Mouse (Mus musculus) midbrain, embryonic 11.5 days (tissue): Measurements from ENCODE around the gene AA986860. TPM values are rescaled to one million over a fixed set of nuclear protein-coding genes. Genes with fewer than 3 reads are reported as not detected.

Experiments used
- ATAC-seq: fragments of 200-750 bp; cut with Nextera tagmentation; 2 replicates; pipeline ENCODE4 v1.8.0; 2017; ENCODE audit warnings: moderate TSS enrichment, moderate library complexity; ENCODE audit not compliant: low FRiP score
- DNase-seq: peaks from one replicate; pipeline ENCODE4 v3.0.0; 2015; ENCODE audit warnings: low spot score; ENCODE audit errors: missing footprints
- H3K27ac ChIP-seq: fragments of 300-500 bp; sonication (generic); 2 replicates; pipeline ENCODE4 v1.5.1; 2014; ENCODE audit warnings: low read depth, low read length
- H3K27me3 ChIP-seq: fragments of 300-500 bp; sonication (generic); 2 replicates; pipeline ENCODE4 v1.6.1; 2014; ENCODE audit warnings: mild to moderate bottlenecking, low read length, moderate library complexity, mixed read lengths; ENCODE audit not compliant: control insufficient read depth, insufficient read depth
- H3K36me3 ChIP-seq: fragments of 300-500 bp; sonication (generic); 2 replicates; pipeline ENCODE4 v1.6.1; 2014; ENCODE audit warnings: mild to moderate bottlenecking, low read length, moderate library complexity, mixed read lengths; ENCODE audit not compliant: control insufficient read depth, insufficient read depth
- H3K4me1 ChIP-seq: fragments of 300-500 bp; sonication (generic); 2 replicates; pipeline ENCODE4 v1.6.1; 2014; ENCODE audit warnings: low read length; ENCODE audit not compliant: control insufficient read depth, insufficient read depth
- H3K4me2 ChIP-seq: fragments of 300-500 bp; sonication (generic); 2 replicates; pipeline ENCODE4 v1.6.1; 2014; ENCODE audit warnings: mild to moderate bottlenecking, moderate library complexity
- H3K4me3 ChIP-seq: fragments of 300-500 bp; sonication (generic); 2 replicates; pipeline ENCODE4 v1.5.1; 2014; ENCODE audit warnings: low read depth, low read length
- H3K9ac ChIP-seq: fragments of 300-500 bp; sonication (generic); 2 replicates; pipeline ENCODE4 v1.6.1; 2014; ENCODE audit warnings: low read length
- H3K9me3 ChIP-seq: fragments of 300-500 bp; sonication (generic); 2 replicates; pipeline ENCODE4 v1.6.1; 2016; ENCODE audit warnings: low read length; ENCODE audit not compliant: control insufficient read depth
- WGBS: fragments of 180-500 bp; shearing (Covaris S2); extraction: QIAGEN DNeasy Blood & Tissue Kit; methylation state at CpG from one replicate; pipeline ENCODE4 v1.1.7; 2014; 5-methylcytosine and 5-hydroxymethylcytosine counted together
- polyA plus RNA-seq: library from polyadenylated mRNA; unstranded; fragments of >200 nt; fragmentation: Nextera tagmentation; extraction: Ambion mirVana; gene quantifications from 2 replicates; pipeline ENCODE4 v1.2.1, GENCODE M21; 2014

The AA986860 gene
- polyA plus RNA-seq, 1 experiment from 2014 or later = 0.37 TPM

DNA sequence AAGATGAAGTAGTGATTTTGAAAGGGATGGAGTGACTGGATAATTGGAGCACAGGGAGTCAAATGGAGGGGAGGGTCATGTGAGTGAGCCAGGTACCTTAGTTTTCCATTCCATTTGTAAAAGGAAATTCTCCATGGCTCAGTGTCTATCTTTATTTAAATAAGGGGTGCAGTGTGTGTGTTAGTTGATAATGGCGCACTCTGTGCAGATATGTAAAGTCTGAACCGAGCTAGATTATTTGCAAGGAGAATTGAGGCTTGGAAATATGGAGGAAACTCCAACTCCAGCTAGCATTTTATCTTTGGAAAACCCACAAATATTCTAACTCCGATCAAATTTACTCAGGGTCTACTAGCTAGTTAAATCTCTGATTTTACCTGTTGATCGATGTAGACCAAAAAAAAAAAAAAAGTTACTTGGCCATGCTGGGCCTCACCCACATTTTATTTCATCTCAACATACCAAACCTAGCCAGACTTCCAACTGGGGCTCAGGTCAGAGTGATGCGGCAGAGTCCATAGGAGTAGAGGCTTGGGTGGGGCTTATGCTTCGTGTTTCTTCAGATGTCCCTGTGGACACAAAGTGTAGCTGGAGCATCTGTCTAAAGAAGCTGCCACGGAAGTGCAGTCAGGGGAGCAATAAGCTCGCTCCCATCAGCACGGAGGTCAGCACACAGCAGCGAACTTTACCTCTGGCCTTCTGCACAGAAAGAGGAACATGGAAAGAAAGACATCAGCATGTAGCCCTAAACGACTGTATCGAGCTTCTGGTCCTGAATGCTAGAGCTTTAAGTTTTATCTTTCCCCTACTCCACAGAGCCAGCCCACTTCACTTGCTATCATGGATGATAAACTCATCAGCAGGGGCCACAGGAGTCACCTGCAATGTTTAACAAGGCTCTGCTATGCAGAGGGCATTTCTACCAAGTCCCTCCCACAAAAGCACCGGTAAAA is 1.2 kb downstream of the AA986860 start:
- no peak overlapping the region for H3K27ac ChIP-seq
- peak; percentile 72 for DNase-seq
- H3K4me1 ChIP-seq = peaks cover 4% of the 10 kb centered on the region; the same call in 1 of the 2 replicates
- no peaks in the 10 kb centered on the region for H3K27me3 ChIP-seq
- H3K9me3 ChIP-seq = no peaks in the 10 kb centered on the region
- no peaks in the 10 kb centered on the region for H3K36me3 ChIP-seq
- ATAC-seq = no peak
- H3K4me3 ChIP-seq = no peak overlapping the region
- no peak overlapping the region for H3K4me2 ChIP-seq
- 89% methylated on average over 13 of the region's 13 CpGs for WGBS
- no peak overlapping the region for H3K9ac ChIP-seq

DNA sequence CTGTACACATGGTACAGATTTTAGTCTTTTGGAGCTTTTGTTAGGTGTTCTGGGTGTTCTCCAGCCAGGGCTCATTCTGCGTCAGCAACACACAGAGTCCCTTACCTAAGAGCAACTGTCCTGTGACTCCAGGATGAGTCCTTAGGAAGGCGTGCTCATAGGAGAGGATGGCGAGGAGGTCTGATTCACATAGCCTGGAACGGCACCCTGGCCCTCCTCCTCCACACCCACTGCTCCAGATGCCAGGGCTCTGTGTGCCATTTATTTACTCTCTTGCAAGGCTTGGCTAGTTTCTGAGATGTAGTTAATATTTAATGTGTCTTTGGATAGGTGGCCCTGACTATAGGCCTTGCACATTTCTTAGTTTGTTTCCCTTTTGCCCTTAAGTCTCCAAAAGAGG is 1.9 kb downstream of the AA986860 start:
- Histone ChIP-seq H3K4me2 (no peak overlapping the region), H3K9me3 (no peaks in the 10 kb centered on the region), H3K9ac (no peak overlapping the region), H3K27me3 (no peaks in the 10 kb centered on the region), H3K36me3 (no peaks in the 10 kb centered on the region), H3K4me1 (peaks cover 4% of the 10 kb centered on the region; the same call in 1 of the 2 replicates), H3K27ac (no peak overlapping the region), H3K4me3 (no peak overlapping the region)
- WGBS = 91% methylated on average over 4 of the region's 4 CpGs
- DNase-seq (no peak), ATAC-seq (no peak)

DNA sequence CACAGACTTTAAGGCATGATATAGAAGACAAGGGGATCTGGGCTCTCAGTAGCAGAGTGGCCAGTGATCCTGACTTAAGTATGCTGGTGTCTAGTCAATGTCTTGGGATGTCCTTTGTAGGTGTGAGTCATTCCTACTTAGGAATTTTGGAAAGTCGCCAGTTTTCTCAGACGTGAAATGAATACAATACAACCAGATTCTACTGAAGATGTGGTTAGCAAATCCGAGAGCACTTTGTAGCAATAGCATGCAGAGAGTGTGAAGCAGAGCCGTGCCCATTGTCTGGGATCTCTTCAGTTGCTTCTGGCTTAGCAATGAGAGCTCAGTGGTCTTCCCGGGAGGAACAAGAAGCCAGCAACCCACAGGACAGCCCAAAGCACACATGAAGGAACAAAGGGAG is 2.7 kb downstream of the AA986860 start:
- Histone ChIP-seq H3K27me3 (no peaks in the 10 kb centered on the region), H3K4me3 (no peak overlapping the region), H3K4me1 (peaks cover 4% of the 10 kb centered on the region; the same call in 1 of the 2 replicates), H3K9ac (no peak overlapping the region), H3K4me2 (no peak overlapping the region), H3K9me3 (no peaks in the 10 kb centered on the region), H3K36me3 (no peaks in the 10 kb centered on the region), H3K27ac (no peak overlapping the region)
- WGBS = 73% methylated on average over 5 of the region's 5 CpGs
- DNase-seq (peak; percentile 77), ATAC-seq (no peak)

DNA sequence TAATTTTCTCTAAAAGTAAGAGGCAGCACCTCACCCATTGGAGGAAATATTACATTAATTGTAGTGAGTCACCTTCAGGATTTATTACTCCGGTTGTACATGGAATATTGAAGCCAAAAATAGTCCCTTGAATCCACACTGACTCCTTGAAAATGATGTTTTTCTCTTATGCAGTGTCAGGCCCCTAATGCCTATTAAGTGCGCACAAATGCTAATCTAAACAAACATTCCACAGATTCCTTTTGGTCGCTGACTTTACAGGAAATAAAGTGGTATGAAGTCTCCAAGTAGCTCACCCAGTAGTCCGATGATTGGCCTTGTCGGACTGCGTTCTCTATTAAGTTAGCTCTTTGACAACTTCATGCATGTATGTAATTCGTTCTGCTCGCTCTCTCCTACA is 3.1 kb downstream of the AA986860 start:
- Histone ChIP-seq H3K9ac (no peak overlapping the region), H3K9me3 (no peaks in the 10 kb centered on the region), H3K27me3 (no peaks in the 10 kb centered on the region), H3K4me1 (peaks cover 4% of the 10 kb centered on the region; the same call in 1 of the 2 replicates), H3K4me2 (no peak overlapping the region), H3K4me3 (no peak overlapping the region), H3K36me3 (no peaks in the 10 kb centered on the region), H3K27ac (no peak overlapping the region)
- DNase-seq (peak; percentile 65), ATAC-seq (no peak)
- WGBS = 76% methylated on average over 8 of the region's 8 CpGs

DNA sequence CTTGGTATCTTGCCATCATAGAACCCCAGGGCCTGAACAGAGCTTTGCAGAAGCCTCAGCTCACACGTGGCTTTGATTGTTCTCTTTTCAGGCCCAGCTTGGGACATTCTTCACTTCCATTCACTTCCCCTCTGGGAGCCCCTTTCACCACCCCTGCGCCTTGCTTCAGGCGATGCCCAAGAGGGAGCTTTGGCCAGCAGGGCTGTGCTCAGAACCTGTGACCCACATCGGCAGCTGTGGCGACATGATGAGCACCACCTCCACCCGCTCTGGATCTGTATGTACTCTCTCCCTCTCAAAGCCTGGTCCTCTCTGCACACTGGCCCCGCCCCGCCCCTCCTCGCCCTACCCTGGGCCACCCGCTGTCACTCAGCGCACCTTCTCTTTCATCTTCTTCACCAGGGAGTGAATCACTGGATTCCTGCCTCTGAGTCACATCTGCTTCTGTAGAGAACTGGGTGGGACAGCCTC is 5.7 kb downstream of the AA986860 start:
- Histone ChIP-seq H3K9ac (no peak overlapping the region), H3K4me2 (no peak overlapping the region), H3K27ac (no peak overlapping the region), H3K9me3 (no peaks in the 10 kb centered on the region), H3K27me3 (no peaks in the 10 kb centered on the region), H3K36me3 (no peaks in the 10 kb centered on the region), H3K4me3 (no peak overlapping the region), H3K4me1 (no peaks in the 10 kb centered on the region)
- ATAC-seq (peak; percentile 57; the same call in 1 of the 2 replicates), DNase-seq (peak; percentile 69)
- WGBS = 26% methylated on average over 11 of the region's 11 CpGs

DNA sequence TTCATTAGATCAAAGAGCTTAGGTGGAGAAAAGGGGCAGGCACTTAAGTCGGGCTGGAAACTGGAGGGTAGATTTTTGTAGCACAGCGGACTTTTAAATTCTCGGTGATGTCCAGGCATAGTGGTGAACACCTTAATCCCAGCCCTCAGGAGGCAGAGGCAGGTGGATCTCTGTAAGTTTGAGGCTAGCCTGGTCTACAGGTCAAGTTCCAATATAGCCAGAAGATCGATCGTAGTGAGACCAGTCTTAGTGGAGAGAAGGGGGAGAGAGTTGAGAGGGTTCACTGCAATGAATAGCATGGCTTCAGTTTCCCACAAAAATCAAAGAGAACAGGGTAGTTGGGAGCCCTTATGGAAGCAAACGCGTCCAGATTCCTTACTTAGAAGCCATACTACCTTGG is 6.1 kb downstream of the AA986860 start:
- H3K27ac ChIP-seq = no peak overlapping the region
- DNase-seq (peak; percentile 65), ATAC-seq (no peak)
- H3K4me3 ChIP-seq = no peak overlapping the region
- H3K9me3 ChIP-seq = no peaks in the 10 kb centered on the region
- H3K27me3 ChIP-seq = no peaks in the 10 kb centered on the region
- 89% methylated on average over 7 of the region's 7 CpGs for WGBS
- H3K4me1 ChIP-seq = no peaks in the 10 kb centered on the region
- no peak overlapping the region for H3K9ac ChIP-seq
- no peak overlapping the region for H3K4me2 ChIP-seq
- no peaks in the 10 kb centered on the region for H3K36me3 ChIP-seq

DNA sequence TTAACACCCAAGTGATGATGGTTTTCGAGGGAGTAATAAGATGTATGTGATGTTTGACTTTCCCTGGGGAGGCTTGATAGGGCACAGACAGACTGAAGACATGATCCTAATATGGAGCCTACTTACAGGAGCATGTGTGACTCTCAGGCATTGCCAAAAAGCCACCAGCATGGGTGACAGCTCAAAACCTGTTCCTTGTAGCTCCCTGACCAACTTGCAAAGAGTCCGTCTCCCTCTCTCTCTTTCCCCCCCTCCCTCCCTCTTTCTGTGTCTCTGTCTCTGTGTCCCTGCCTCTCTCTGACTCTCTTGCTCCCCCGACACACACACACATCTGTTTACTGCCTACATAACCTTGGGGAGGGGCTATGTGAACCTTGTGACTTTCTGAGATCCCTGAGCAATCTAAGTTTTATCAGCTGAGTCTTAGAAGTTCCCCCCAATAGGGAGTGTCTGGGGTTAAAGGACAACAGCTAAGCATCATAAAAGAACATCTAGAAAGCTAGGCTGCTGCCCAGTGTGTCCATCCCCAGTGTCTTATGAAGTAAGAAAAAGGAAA is 6.9 kb downstream of the AA986860 start:
- Histone ChIP-seq H3K27me3 (no peaks in the 10 kb centered on the region), H3K36me3 (no peaks in the 10 kb centered on the region), H3K4me3 (no peak overlapping the region), H3K4me2 (no peak overlapping the region), H3K4me1 (no peaks in the 10 kb centered on the region), H3K9me3 (no peaks in the 10 kb centered on the region), H3K27ac (no peak overlapping the region), H3K9ac (no peak overlapping the region)
- ATAC-seq (no peak), DNase-seq (peak; percentile 56)
- WGBS = 89% methylated on average over 3 of the region's 3 CpGs

DNA sequence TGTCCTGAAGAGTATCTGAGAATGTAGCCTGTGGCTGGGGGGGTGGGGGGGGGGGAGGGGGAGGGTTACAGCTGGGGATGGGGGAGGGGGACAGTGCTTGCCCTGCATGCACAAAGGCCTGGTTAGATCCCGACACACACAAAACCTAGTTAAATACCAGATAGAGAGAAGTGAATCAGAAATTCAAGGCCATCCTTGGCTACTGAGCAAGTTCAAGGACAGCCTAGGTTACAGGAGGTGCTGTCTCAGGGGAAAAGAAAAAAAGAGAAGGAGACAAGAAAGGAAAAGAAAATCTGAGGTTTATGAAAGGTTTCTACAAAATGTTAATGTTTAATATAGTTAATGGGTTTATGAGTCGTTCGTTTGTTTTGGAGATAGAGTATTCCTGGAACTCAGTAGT is 7.9 kb downstream of the AA986860 start:
- Histone ChIP-seq H3K9ac (no peak overlapping the region), H3K4me3 (no peak overlapping the region), H3K4me2 (no peak overlapping the region), H3K9me3 (no peaks in the 10 kb centered on the region), H3K4me1 (no peaks in the 10 kb centered on the region), H3K27ac (no peak overlapping the region), H3K27me3 (no peaks in the 10 kb centered on the region), H3K36me3 (no peaks in the 10 kb centered on the region)
- DNase-seq (peak; percentile 54), ATAC-seq (no peak)
- 80% methylated on average over 3 of the region's 3 CpGs for WGBS

DNA sequence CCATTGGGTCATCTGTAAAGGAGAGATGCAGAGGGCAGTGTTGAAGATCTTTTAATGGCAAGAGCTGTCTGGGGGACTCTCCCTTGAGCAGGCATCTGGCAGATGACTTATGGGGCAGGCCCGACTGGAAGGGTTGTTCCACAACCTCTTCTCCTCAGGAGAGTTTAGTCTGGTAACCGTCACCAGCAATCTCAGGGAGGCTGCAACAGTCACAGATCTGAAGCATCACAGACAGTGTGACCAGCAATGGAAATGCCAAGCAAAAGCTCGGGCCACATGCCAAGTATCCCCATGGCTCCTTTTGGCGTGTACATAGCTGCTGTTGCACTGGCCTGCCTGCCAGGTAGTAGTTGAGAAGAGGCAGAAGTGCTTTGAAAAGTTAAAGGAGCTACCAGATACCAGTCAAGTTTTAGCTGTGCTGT is 8.5 kb downstream of the AA986860 start:
- Histone ChIP-seq H3K9me3 (no peaks in the 10 kb centered on the region), H3K27me3 (no peaks in the 10 kb centered on the region), H3K4me1 (no peaks in the 10 kb centered on the region), H3K36me3 (no peaks in the 10 kb centered on the region), H3K4me3 (no peak overlapping the region), H3K4me2 (no peak overlapping the region), H3K9ac (no peak overlapping the region), H3K27ac (no peak overlapping the region)
- 80% methylated on average over 4 of the region's 4 CpGs for WGBS
- DNase-seq = peak; percentile 54
- ATAC-seq = no peak
